Mouse (Mus musculus): Measurements from ENCODE around the gene Cd3d. TPM values are rescaled to one million over a fixed set of nuclear protein-coding genes. Genes with fewer than 3 reads are reported as not detected.

Gene Cd3d
- total and polyA plus RNA-seq, 3 experiments: not detected

DNA sequence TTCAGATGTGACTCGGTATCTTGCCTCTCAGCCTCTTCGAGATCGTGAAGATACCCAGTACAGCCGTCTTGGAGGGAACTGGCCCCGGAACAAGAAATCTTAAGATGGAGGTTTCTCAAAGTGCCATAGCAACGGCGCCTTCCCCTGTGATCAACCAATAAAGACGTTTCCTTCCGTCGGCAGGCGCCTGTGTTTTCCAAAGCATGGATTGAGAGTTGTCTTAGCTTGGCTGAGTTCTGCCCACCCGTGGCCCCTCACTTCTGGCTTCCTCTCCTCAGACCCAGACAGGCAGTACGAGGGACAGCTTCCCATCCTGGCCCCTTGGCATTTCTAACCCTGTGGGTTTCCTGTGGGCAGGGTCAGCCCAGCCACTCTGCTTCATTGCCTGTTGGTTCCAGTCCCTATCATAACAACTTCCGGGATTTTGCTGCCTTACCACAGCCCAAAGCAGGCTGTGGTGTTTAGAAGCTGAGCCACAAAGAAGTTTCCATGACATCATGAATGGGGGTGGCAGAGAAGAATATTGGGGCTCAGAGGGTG is 4.7 kb downstream of the Cd3d start (continued):
- TF ChIP-seq NELFE (IDR thresholded peaks at IDR 0.05; ENCODE audit: low read depth, low read length): peak; percentile 59
- peak; percentile 43 to 65; a peak in 2 of 4 replicates for TF ChIP-seq POLR2A (IDR thresholded peaks at IDR 0.05; ENCODE audit: control insufficient read depth in 1 of 2, insufficient read depth in 1 of 2, low read depth in 1 of 2, low read length in 2 of 2, poor library complexity in 1 of 2)
- TF ChIP-seq HCFC1 (IDR thresholded peaks at IDR 0.05; ENCODE audit: low read depth, low read length): peak; percentile 73
- no peak for TF ChIP-seq GATA1 (IDR thresholded peaks at IDR 0.05; ENCODE audit: low read depth, low read length)
- peak; percentile 53 to 79; a peak in 2 of 4 replicates for TF ChIP-seq EP300 (IDR thresholded peaks at IDR 0.05; ENCODE audit: low read depth in 1 of 2, low read length in 2 of 2)
- 0 out of 2 replicates have a peak, but pooled peaks have one; percentile 33 for TF ChIP-seq GABPA (IDR thresholded peaks at IDR 0.05; ENCODE audit: low read depth, low read length)
- TF ChIP-seq RCOR1 (IDR thresholded peaks at IDR 0.05; ENCODE audit: low read depth, low read length): peak; percentile 73; the same call in 1 of the 2 replicates
- 0 out of 2 replicates have a peak, but pooled peaks have one; percentile 16 for TF ChIP-seq USF1 (IDR thresholded peaks at IDR 0.05; ENCODE audit: low read depth, low read length)
- no peak for TF ChIP-seq E2F4 (IDR thresholded peaks at IDR 0.05; ENCODE audit: borderline replicate concordance, low read depth, low read length)

GRCm38 (mm10) chr9:44986976-44987375 is 5.4 kb downstream of the Cd3d start:
- no peak for DNase-seq (ENCODE audit: low read depth, low spot score)
- TF ChIP-seq JUND (IDR thresholded peaks at IDR 0.05; ENCODE audit: low read depth, low read length) (0 out of 2 replicates have a peak, but pooled peaks have one; percentile 7), MYB (IDR thresholded peaks at IDR 0.05; ENCODE audit: low read depth, low read length) (no peak), RAD21 (IDR thresholded peaks at IDR 0.05; ENCODE audit: low read depth, low read length) (no peak), HCFC1 (IDR thresholded peaks at IDR 0.05; ENCODE audit: low read depth, low read length) (no peak)
- peaks cover 18 to 38% of the 10 kb centered on the region in 2 experiments for H3K4me1 ChIP-seq (ENCODE audit: control insufficient read depth in 1 of 2, insufficient read depth in 2 of 2, low read length in 2 of 2)
- H3K27ac ChIP-seq (ENCODE audit: control insufficient read depth, low read depth, low read length): peak overlapping the region; percentile 97
- H3K79me2 ChIP-seq (ENCODE audit: control insufficient read depth, insufficient read depth, low read length, poor library complexity): no peaks in the 10 kb centered on the region
- H3K9ac ChIP-seq (ENCODE audit: control insufficient read depth, low read depth, low read length, poor library complexity, severe bottlenecking): peak overlapping the region; percentile 52
- H3K27me3 ChIP-seq (ENCODE audit: control insufficient read depth in 1 of 2, insufficient read depth in 2 of 2, low read length in 2 of 2): no peaks in the 10 kb centered on the region
- H3K4me3 ChIP-seq (ENCODE audit: control insufficient read depth in 1 of 2, insufficient read depth in 1 of 2, low read depth in 2 of 2, low read length in 2 of 2): peak overlapping the region; percentile 19 to 28
- H3K9me3 ChIP-seq (replicated peaks; ENCODE audit: insufficient read depth, low read length): no peaks in the 10 kb centered on the region
- H3K36me3 ChIP-seq (ENCODE audit: control insufficient read depth in 1 of 2, insufficient read depth in 2 of 2, low read length in 2 of 2): peaks cover 0 to 32% of the 10 kb centered on the region in 2 experiments; a peak in 2 of 4 replicates

- no peaks in the 10 kb centered on the region for H3K9me3 ChIP-seq (replicated peaks; ENCODE audit: insufficient read depth, low read length)
- TF ChIP-seq TCF12 (IDR thresholded peaks at IDR 0.05; ENCODE audit: low read depth, low read length) (peak; percentile 32; the same call in 1 of the 2 replicates), BHLHE40 (IDR thresholded peaks at IDR 0.05; ENCODE audit: borderline replicate concordance, low read depth, low read length) (0 out of 2 replicates have a peak, but pooled peaks have one; percentile 23), UBTF (IDR thresholded peaks at IDR 0.05; ENCODE audit: borderline replicate concordance, insufficient read depth, low read depth, low read length) (no peak)
- H3K79me2 ChIP-seq (ENCODE audit: control insufficient read depth, insufficient read depth, low read length, poor library complexity): no peaks in the 10 kb centered on the region
- H3K36me3 ChIP-seq (ENCODE audit: control insufficient read depth in 1 of 2, insufficient read depth in 2 of 2, low read length in 2 of 2): peaks cover 0 to 49% of the 10 kb centered on the region in 2 experiments; a peak in 2 of 4 replicates
- H3K9ac ChIP-seq (ENCODE audit: control insufficient read depth, low read depth, low read length, poor library complexity, severe bottlenecking): no peak overlapping the region
- peaks cover 36 to 49% of the 10 kb centered on the region in 2 experiments for H3K4me1 ChIP-seq (ENCODE audit: control insufficient read depth in 1 of 2, insufficient read depth in 2 of 2, low read length in 2 of 2)
- H3K27ac ChIP-seq (ENCODE audit: control insufficient read depth, low read depth, low read length): peak overlapping the region; percentile 89
- H3K4me3 ChIP-seq (ENCODE audit: control insufficient read depth in 1 of 2, insufficient read depth in 1 of 2, low read depth in 2 of 2, low read length in 2 of 2): peak overlapping the region in 1 of 2 experiments; percentile 10; a peak in 1 of 4 replicates
- peak; percentile 74 for DNase-seq (ENCODE audit: low read depth, low spot score)
- H3K27me3 ChIP-seq (ENCODE audit: control insufficient read depth in 1 of 2, insufficient read depth in 2 of 2, low read length in 2 of 2): no peaks in the 10 kb centered on the region
Observed at GRCm38 (mm10) chr9:44991821-44992220, 10.2 kb downstream of the Cd3d start.

Data from MEL (cell line).